Mouse (Mus musculus): ENCODE measurements around the gene Ugt1a1. TPM values are rescaled to one million over a fixed set of nuclear protein-coding genes. Genes with fewer than 3 reads are reported as not detected.

Ugt1a1 gene
- polyA plus RNA-seq, 1 experiment from 2014 or later: not detected

DNA sequence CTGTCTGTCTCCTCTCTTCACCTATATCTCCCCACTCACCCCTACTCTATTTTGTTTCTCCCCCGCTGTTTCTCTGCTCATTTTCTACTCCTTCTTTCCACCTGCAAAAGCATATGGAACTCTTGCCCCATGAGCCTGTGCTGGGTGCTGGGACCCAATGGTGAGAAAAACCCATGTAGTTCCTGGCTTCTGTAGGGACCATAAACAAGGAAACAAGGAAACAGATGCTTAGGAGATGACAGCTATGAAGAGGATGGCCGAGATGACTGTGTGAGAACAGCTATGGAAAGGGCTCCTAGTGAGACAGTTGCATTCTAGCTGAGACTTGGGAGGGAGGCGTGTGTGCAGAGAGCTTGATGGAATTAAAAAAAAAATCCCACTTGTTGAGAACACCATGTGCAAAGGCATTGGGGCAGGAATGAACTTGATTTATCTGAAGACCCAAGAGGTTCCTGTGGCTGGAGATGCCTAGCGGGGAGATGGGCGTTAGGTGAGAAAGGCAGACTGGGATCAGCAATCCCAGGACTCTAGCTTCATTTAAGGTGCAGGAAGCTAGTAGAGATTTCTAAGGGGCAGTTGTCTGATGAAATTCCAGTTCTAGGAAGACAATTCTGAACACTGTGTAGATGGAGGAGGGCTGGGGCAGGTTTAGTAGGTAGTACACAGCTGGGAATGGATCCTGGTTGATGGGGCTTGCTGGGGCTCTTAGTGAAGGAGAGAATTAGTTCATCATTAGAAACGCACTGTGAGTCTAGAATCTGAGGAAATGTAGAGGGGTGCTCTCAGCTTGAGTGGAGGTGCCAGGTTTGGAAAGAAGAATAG, 19.4 kb downstream of the Ugt1a1 start:
- Histone ChIP-seq H3K27me3 (ENCODE audit: control insufficient read depth, insufficient read depth, low read length) (no peaks in the 10 kb centered on the region), H3K27ac (ENCODE audit: low read depth, low read length) (no peak overlapping the region), H3K36me3 (ENCODE audit: control insufficient read depth, insufficient read depth, low read length) (no peaks in the 10 kb centered on the region), H3K4me2 (ENCODE audit: low read depth, low read length) (no peak overlapping the region), H3K4me3 (ENCODE audit: low read depth, low read length) (no peak overlapping the region), H3K9me3 (ENCODE audit: control insufficient read depth, low read length) (peaks cover 98% of the 10 kb centered on the region), H3K9ac (replicated peaks; ENCODE audit: low read depth, low read length) (no peak overlapping the region), H3K4me1 (ENCODE audit: control insufficient read depth, insufficient read depth, low read length) (no peaks in the 10 kb centered on the region)
- ATAC-seq (ENCODE audit: low read depth): no peak
- 78% methylated on average over 6 of the region's 6 CpGs for WGBS

DNA sequence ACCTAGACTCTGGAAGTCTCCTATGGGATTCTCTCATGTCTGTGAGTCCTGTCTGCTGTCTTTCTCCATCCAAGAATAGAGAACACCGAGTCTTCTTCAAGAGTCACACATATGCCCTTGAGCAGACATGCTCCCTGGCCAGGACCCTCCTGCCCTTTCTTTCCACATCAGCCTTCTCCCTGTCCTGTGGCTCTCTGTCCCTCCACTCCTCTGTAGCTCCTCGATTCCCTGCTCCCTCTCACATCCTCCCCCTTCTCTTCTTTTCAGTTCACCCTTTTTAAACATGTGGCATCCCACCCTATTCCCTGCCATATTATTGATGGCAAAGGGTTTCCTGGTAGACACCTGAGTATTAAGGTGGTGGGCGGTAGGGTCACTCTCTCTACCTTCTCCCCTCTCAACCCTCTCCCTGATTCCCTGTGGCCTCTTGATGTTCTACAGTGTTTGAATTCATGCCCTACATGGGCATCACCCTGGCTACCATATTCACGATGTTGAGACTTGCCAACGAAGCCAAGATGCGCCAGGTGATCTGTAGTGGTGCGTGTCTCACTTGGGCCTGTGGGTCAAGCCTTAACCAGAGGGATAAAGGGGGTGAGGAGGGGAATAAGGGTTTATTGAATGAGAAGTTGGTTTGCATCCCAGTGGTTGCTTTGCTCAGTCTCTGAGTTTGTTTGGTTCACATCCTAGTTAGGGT, 20.2 kb downstream of the Ugt1a1 start:
- H3K4me1 ChIP-seq (ENCODE audit: control insufficient read depth, insufficient read depth, low read length): no peaks in the 10 kb centered on the region
- H3K27me3 ChIP-seq (ENCODE audit: control insufficient read depth, insufficient read depth, low read length): no peaks in the 10 kb centered on the region
- no peak overlapping the region for H3K4me3 ChIP-seq (ENCODE audit: low read depth, low read length)
- peaks cover 91% of the 10 kb centered on the region for H3K9me3 ChIP-seq (ENCODE audit: control insufficient read depth, low read length)
- H3K36me3 ChIP-seq (ENCODE audit: control insufficient read depth, insufficient read depth, low read length): no peaks in the 10 kb centered on the region
- no peak for ATAC-seq (ENCODE audit: low read depth)
- no peak overlapping the region for H3K4me2 ChIP-seq (ENCODE audit: low read depth, low read length)
- no peak overlapping the region for H3K9ac ChIP-seq (replicated peaks; ENCODE audit: low read depth, low read length)
- WGBS: 65% methylated on average over 7 of the region's 7 CpGs
- H3K27ac ChIP-seq (ENCODE audit: low read depth, low read length): no peak overlapping the region

DNA sequence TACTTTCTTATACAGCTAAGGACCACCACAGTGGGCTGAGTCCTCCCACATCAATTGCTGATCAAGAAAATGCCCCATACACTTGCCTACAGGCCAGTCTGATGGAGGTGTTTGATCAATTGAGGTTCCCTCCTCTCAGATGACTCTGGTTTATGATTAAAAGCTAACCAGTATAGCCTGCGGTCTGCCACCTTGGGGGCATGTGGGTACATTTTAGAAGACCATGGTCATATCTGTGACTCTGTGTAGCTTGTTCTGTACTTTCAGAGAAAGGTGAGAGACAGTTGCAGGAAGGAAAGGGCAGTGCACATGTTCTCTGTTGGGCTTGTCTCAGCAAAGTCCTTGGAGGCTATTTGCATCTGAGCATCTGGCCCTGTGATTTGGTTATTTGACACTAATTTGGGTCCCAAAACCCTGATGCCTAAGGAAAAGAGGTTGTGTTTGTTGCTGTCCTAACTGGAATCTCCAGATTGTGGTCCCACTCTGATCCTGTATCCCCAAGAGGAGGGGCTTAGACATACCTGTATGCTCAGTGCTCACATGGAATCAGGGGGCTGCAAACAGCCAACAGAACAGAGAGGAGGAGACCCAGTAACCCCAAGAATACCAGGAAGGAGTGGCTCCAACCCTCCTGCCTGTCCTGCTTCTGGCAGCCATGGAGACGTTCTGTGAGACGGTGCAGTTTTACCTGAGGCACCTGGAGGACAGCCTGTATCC, 21.1 kb downstream of the Ugt1a1 start:
- ATAC-seq (ENCODE audit: low read depth): no peak
- H3K4me2 ChIP-seq (ENCODE audit: low read depth, low read length): no peak overlapping the region
- H3K27me3 ChIP-seq (ENCODE audit: control insufficient read depth, insufficient read depth, low read length): no peaks in the 10 kb centered on the region
- no peak overlapping the region for H3K4me3 ChIP-seq (ENCODE audit: low read depth, low read length)
- peaks cover 90% of the 10 kb centered on the region for H3K9me3 ChIP-seq (ENCODE audit: control insufficient read depth, low read length)
- no peak overlapping the region for H3K9ac ChIP-seq (replicated peaks; ENCODE audit: low read depth, low read length)
- no peak overlapping the region for H3K27ac ChIP-seq (ENCODE audit: low read depth, low read length)
- no peaks in the 10 kb centered on the region for H3K4me1 ChIP-seq (ENCODE audit: control insufficient read depth, insufficient read depth, low read length)
- WGBS: 57% methylated on average over 3 of the region's 3 CpGs
- H3K36me3 ChIP-seq (ENCODE audit: control insufficient read depth, insufficient read depth, low read length): no peaks in the 10 kb centered on the region

DNA sequence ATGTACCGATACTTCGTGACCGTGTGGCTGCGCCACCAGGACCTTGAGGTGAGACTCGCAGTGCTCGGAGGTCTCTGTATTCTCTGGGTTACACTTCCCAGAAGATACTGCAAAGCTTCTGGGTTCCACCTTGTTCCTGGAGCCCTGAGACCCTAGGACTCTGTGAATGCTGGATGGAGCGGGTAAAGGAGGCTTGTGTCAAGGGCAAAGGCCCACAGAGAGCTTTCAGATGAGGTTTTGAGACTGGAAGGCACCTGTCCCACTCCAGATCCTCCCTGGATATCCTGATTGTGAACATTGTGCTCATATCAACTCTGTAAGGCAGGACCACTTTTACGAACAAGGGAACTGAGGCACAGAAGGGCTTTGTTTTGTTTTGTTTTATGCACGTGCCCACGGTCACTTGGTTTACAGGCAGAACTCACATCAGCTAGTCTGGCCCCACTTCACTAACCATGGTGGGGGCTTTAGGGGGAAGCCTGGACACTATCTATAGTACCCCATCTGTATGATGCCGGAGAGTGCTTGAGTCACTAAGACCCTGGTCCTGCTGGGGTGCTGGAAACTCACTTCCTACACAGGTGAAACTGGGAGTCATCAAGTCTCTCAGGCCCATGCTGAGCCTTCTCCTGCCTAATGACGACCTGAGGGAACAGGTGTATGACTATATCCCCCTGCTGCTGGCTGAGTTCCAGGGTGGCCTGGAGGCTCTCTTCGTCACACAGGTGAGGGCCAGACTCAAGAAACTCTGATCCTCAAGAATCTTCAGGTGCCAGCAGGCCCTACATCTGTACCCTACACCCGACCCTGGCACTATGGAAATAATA, 21.9 kb downstream of the Ugt1a1 start:
- WGBS: 72% methylated on average over 14 of the region's 14 CpGs
- no peak for ATAC-seq (ENCODE audit: low read depth)

DNA sequence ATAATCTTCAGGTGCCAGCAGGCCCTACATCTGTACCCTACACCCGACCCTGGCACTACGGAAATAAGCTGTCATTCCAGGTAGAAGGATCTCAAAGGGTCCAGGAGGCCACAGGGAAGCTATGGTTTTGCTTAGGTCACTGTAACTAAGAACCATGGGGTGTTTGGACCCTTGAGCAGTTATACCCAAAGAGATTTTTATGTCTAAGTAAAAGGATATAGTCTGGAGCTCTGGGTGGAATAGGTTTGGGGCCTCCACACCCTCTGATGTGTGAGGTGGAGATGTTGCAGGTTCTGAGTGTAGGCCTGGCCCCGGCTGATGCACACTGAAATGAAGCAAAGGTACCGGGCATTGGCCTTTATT, 22.5 kb downstream of the Ugt1a1 start:
- no peaks in the 10 kb centered on the region for H3K27me3 ChIP-seq (ENCODE audit: control insufficient read depth, insufficient read depth, low read length)
- H3K4me3 ChIP-seq (ENCODE audit: low read depth, low read length): no peak overlapping the region
- no peak for ATAC-seq (ENCODE audit: low read depth)
- no peaks in the 10 kb centered on the region for H3K36me3 ChIP-seq (ENCODE audit: control insufficient read depth, insufficient read depth, low read length)
- 66% methylated on average over 4 of the region's 4 CpGs for WGBS
- peaks cover 90% of the 10 kb centered on the region for H3K9me3 ChIP-seq (ENCODE audit: control insufficient read depth, low read length)
- H3K4me2 ChIP-seq (ENCODE audit: low read depth, low read length): no peak overlapping the region
- H3K4me1 ChIP-seq (ENCODE audit: control insufficient read depth, insufficient read depth, low read length): no peaks in the 10 kb centered on the region
- no peak overlapping the region for H3K9ac ChIP-seq (replicated peaks; ENCODE audit: low read depth, low read length)
- H3K27ac ChIP-seq (ENCODE audit: low read depth, low read length): no peak overlapping the region

More for the DNA sequence above, 21.9 kb downstream of the Ugt1a1 start:
- H3K9me3 ChIP-seq (ENCODE audit: control insufficient read depth, low read length): peaks cover 90% of the 10 kb centered on the region
- no peak overlapping the region for H3K27ac ChIP-seq (ENCODE audit: low read depth, low read length)
- no peaks in the 10 kb centered on the region for H3K36me3 ChIP-seq (ENCODE audit: control insufficient read depth, insufficient read depth, low read length)
- H3K27me3 ChIP-seq (ENCODE audit: control insufficient read depth, insufficient read depth, low read length): no peaks in the 10 kb centered on the region
- no peak overlapping the region for H3K9ac ChIP-seq (replicated peaks; ENCODE audit: low read depth, low read length)
- no peak overlapping the region for H3K4me3 ChIP-seq (ENCODE audit: low read depth, low read length)
- no peaks in the 10 kb centered on the region for H3K4me1 ChIP-seq (ENCODE audit: control insufficient read depth, insufficient read depth, low read length)
- no peak overlapping the region for H3K4me2 ChIP-seq (ENCODE audit: low read depth, low read length)

DNA sequence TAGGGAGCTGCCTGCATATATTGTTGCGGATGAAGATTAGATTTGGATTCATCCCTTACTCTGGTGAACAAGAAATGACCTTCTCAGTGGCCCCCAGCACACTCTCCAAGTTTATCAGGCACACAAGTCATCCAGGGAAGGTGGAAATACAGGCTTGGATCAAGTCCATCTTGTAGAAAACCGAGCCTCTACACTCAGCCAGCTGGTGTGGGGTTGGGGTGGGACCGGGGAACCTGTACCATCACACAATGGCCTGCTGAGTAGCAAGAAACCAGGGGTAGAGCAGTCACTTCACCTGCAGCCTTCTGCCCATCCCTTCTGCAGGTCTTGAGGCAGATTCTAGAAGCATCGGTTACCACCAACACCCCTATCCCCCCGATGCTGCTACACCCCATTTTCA, 22.9 kb downstream of the Ugt1a1 start:
- H3K4me1 ChIP-seq (ENCODE audit: control insufficient read depth, insufficient read depth, low read length): no peaks in the 10 kb centered on the region
- ATAC-seq (ENCODE audit: low read depth): no peak
- 45% methylated on average over 5 of the region's 5 CpGs for WGBS
- H3K4me3 ChIP-seq (ENCODE audit: low read depth, low read length): no peak overlapping the region
- no peak overlapping the region for H3K27ac ChIP-seq (ENCODE audit: low read depth, low read length)
- H3K27me3 ChIP-seq (ENCODE audit: control insufficient read depth, insufficient read depth, low read length): no peaks in the 10 kb centered on the region
- H3K4me2 ChIP-seq (ENCODE audit: low read depth, low read length): no peak overlapping the region
- peaks cover 90% of the 10 kb centered on the region for H3K9me3 ChIP-seq (ENCODE audit: control insufficient read depth, low read length)
- no peak overlapping the region for H3K9ac ChIP-seq (replicated peaks; ENCODE audit: low read depth, low read length)
- no peaks in the 10 kb centered on the region for H3K36me3 ChIP-seq (ENCODE audit: control insufficient read depth, insufficient read depth, low read length)

DNA sequence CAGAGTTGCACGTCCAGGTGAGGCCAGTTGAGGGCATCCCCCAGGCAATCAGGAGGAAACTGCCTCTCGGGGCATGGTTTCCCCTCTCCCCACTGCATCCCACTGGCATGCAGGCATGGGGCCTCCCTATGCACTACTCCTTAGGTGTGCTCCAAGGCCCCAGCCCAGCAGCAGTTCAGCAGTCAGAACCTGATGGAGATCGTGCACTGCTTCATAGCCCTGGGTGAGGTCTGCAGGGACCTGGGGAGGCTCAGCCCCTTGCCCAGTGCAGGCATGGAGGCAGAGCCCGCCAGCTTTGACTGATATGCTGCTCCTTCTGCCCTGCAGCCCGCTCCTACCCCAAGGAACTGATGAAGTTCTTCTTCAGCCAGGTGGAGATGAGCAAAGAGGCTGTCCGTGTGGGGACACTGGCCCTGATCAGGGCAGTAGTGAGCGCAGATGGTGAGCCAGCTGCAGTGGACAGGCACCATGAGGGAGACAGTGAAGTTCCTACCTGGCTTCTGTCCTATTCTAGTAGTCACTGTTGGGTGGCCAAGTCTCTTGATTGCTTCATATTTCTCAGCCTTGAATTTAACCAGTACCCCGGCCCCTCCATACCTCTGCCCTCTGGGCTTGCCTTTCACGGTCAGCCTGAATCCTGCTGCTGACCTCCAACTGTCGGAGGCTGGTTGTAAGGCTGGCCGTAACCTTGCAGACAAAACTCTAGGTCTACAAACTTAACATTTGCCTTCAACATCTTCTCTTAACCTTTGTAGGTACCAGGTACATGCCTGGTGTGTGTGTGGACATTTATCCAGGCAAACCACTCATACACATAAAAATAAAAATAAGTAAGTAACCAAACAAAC, 23.5 kb downstream of the Ugt1a1 start:
- no peak for ATAC-seq (ENCODE audit: low read depth)
- no peak overlapping the region for H3K4me3 ChIP-seq (ENCODE audit: low read depth, low read length)
- no peak overlapping the region for H3K9ac ChIP-seq (replicated peaks; ENCODE audit: low read depth, low read length)
- H3K4me1 ChIP-seq (ENCODE audit: control insufficient read depth, insufficient read depth, low read length): no peaks in the 10 kb centered on the region
- no peak overlapping the region for H3K27ac ChIP-seq (ENCODE audit: low read depth, low read length)
- WGBS: 67% methylated on average over 11 of the region's 11 CpGs
- H3K27me3 ChIP-seq (ENCODE audit: control insufficient read depth, insufficient read depth, low read length): no peaks in the 10 kb centered on the region
- H3K9me3 ChIP-seq (ENCODE audit: control insufficient read depth, low read length): peaks cover 90% of the 10 kb centered on the region
- H3K4me2 ChIP-seq (ENCODE audit: low read depth, low read length): no peak overlapping the region
- no peaks in the 10 kb centered on the region for H3K36me3 ChIP-seq (ENCODE audit: control insufficient read depth, insufficient read depth, low read length)

DNA sequence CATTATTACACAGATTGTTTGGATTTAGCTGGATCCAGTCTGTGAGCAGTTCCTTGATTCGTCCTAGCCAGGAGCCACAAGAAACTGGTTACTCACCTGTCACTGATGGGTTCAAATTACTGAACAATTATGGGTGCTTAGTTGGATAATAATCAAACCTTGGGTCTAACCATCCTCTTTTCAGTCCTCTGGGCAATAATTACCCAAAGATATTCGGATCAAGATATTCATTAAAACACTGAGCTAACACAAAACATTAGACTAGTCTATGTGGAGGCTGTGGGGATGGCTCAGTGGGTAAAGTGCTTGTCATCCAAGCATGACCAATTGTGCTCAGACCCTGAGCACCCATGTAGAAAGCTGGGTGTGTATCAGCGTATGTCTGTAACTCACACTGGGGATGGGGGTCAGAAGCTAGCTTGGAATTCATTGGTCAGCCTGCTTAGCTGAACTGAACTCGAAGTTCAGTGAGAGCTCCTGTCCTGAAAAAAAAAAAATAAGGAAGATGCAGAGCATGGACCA, 24.2 kb downstream of the Ugt1a1 start:
- no peak overlapping the region for H3K4me3 ChIP-seq (ENCODE audit: low read depth, low read length)
- no peak overlapping the region for H3K27ac ChIP-seq (ENCODE audit: low read depth, low read length)
- H3K9ac ChIP-seq (replicated peaks; ENCODE audit: low read depth, low read length): no peak overlapping the region
- no peak for ATAC-seq (ENCODE audit: low read depth)
- H3K36me3 ChIP-seq (ENCODE audit: control insufficient read depth, insufficient read depth, low read length): no peaks in the 10 kb centered on the region
- peaks cover 91% of the 10 kb centered on the region for H3K9me3 ChIP-seq (ENCODE audit: control insufficient read depth, low read length)
- H3K4me2 ChIP-seq (ENCODE audit: low read depth, low read length): no peak overlapping the region
- no peaks in the 10 kb centered on the region for H3K27me3 ChIP-seq (ENCODE audit: control insufficient read depth, insufficient read depth, low read length)
- no peaks in the 10 kb centered on the region for H3K4me1 ChIP-seq (ENCODE audit: control insufficient read depth, insufficient read depth, low read length)
- WGBS: 69% methylated on average over 4 of the region's 4 CpGs

Data from neural tube, embryonic 14.5 days (tissue).